Mouse (Mus musculus): Measurements from ENCODE around the gene Col5a1.

GRCm38 (mm10) chr2:27931971-27932370, 45.7 kb downstream of the Col5a1 start:
- no peak for TF ChIP-seq CTCF (IDR thresholded peaks at IDR 0.05; ENCODE audit: extremely low read depth, insufficient read depth, insufficient read length, insufficient replicate concordance)
- TF ChIP-seq POLR2A (IDR thresholded peaks at IDR 0.05; ENCODE audit: low read depth, low read length): no peak

All from spleen, adult 2 months (tissue).